Mouse (Mus musculus) brain, embryonic 14.5 days (tissue): ENCODE results near the gene Srsf11.

Source experiments
- CTCF ChIP-seq: fragments of 200-500 bp; IDR thresholded peaks from 2 replicates; pipeline ENCODE4 v1.5.1; 2012; ENCODE audit warnings: inconsistent platforms, mild to moderate bottlenecking, moderate library complexity, borderline replicate concordance; ENCODE audit not compliant: insufficient read depth, insufficient read length; ENCODE audit errors: extremely low read depth
- POLR2A ChIP-seq: fragments of 200-500 bp; IDR thresholded peaks from 2 replicates; pipeline ENCODE4 v1.6.1; 2012; ENCODE audit warnings: mild to moderate bottlenecking, inconsistent platforms, borderline replicate concordance; ENCODE audit not compliant: poor library complexity, insufficient read depth, insufficient read length, severe bottlenecking; ENCODE audit errors: extremely low read depth

DNA sequence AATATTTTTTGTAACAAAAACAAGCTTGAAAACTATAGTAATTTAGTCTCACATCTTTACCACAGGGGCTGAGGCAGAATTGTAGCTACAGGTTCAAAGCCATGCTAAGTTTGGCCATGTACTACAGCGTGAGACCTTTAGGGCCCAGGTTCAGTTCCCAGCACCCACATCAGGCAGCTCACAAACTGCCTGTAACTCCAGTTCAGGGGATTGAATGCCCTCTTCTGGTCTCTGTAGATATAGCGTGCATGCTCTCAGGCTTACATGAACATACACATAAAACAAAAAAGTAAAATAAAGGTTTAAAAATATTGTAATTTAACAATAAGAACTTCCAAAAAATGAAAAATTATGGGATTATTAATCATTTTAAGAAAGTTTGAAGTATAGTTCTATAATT is 63.2 kb downstream of the Srsf11 start:
- TF ChIP-seq CTCF (no peak), POLR2A (no peak)
